Mouse (Mus musculus) stomach, embryonic 14.5 days (tissue): ENCODE results near the gene Gpr61. TPM values are rescaled to one million over a fixed set of nuclear protein-coding genes. Genes with fewer than 3 reads are reported as not detected.

ENCODE experiments used
- ATAC-seq: fragments of 200-750 bp; cut with Nextera tagmentation; 2 replicates; pipeline ENCODE4 v1.8.0; 2017; ENCODE audit warnings: low read depth, moderate TSS enrichment; ENCODE audit not compliant: insufficient number of reproducible peaks, insufficient read depth, low FRiP score
- H3K27ac ChIP-seq: fragments of 300-500 bp; sonication (generic); 2 replicates; pipeline ENCODE4 v1.5.1; 2014; ENCODE audit warnings: mild to moderate bottlenecking, low read length, moderate library complexity, mixed read lengths
- H3K27me3 ChIP-seq: fragments of 300-500 bp; sonication (generic); 2 replicates; pipeline ENCODE4 v1.6.1; 2014; ENCODE audit warnings: low read length, control low read depth, mixed read lengths; ENCODE audit not compliant: control insufficient read depth, insufficient read depth
- H3K36me3 ChIP-seq: fragments of 300-500 bp; sonication (generic); 2 replicates; pipeline ENCODE4 v1.6.1; 2014; ENCODE audit warnings: mild to moderate bottlenecking, control low read depth, low read length, moderate library complexity, mixed read lengths; ENCODE audit not compliant: control insufficient read depth, insufficient read depth
- H3K4me1 ChIP-seq: fragments of 300-500 bp; sonication (generic); 2 replicates; pipeline ENCODE4 v1.6.1; 2014; ENCODE audit warnings: low read length, control low read depth, mixed read lengths; ENCODE audit not compliant: control insufficient read depth, insufficient read depth
- H3K4me2 ChIP-seq: fragments of 300-500 bp; sonication (generic); replicated peaks from 2 replicates; pipeline ENCODE4 v1.6.1; 2014; ENCODE audit warnings: low read depth, low read length, control low read depth
- H3K4me3 ChIP-seq: fragments of 300-500 bp; sonication (generic); 2 replicates; pipeline ENCODE4 v1.5.1; 2014; ENCODE audit warnings: low read depth, low read length, control low read depth
- H3K9ac ChIP-seq: fragments of 300-500 bp; sonication (generic); replicated peaks from 2 replicates; pipeline ENCODE4 v1.6.1; 2014; ENCODE audit warnings: low read depth, mild to moderate bottlenecking, control low read depth, low read length, moderate library complexity, mixed read lengths
- H3K9me3 ChIP-seq: fragments of 300-500 bp; sonication (generic); 2 replicates; pipeline ENCODE4 v1.6.1; 2016; ENCODE audit warnings: low read depth, low read length, control low read depth; ENCODE audit not compliant: control insufficient read depth
- WGBS: fragments of 180-500 bp; shearing (Covaris S2); extraction: QIAGEN DNeasy Blood & Tissue Kit; methylation state at CpG from one replicate; pipeline ENCODE4 v1.1.7; 2014; 5-methylcytosine and 5-hydroxymethylcytosine counted together
- polyA plus RNA-seq: library from polyadenylated mRNA; unstranded; fragments of >200 nt; fragmentation: Nextera tagmentation; extraction: Ambion mirVana; gene quantifications from 2 replicates; pipeline ENCODE4 v1.2.1, GENCODE M21; 2014

The Gpr61 gene
- polyA plus RNA-seq, 1 experiment from 2014 or later, result 0.26 TPM

DNA sequence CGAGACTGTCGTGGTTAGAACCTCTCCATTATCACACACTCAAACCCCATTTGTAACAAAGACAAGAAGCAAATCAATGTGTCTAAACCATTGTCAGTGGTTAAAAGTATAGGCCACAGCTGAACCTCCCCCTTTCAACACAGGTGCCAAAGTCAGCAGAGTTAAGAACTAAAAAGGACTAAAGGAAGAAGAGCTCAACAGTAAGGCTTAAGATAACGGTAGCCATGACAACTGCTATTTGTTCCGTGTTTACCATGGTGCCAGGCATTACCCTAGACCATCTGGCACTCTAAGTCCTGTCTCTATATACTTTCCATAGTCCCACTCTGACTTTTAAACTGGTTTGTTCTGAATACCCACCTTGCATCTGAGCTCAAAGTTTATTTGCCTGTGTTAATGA, 42.0 kb downstream of the Gpr61 start:
- no peak for ATAC-seq
- no peaks in the 10 kb centered on the region for H3K9me3 ChIP-seq

DNA sequence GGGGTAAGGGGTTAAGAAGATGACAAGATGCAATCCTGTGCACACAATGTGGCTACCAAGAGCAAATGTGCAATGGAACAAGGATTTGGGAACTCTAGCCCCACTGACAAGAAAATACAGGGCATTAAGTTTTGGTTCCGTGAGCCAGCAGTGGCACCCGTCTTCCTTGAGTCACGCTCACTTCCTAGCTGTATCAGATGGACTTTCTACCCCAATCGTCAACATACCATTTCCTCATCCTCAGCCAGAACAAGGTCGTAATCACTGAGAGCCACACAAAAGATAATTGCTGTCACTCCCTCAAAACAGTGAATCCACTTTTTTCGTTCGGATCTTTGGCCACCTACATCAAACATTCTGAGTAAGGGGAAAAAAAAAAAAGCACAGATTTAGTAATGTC, 42.4 kb downstream of the Gpr61 start:
- H3K4me2 ChIP-seq, result no peak overlapping the region
- H3K27me3 ChIP-seq, result no peaks in the 10 kb centered on the region
- H3K27ac ChIP-seq, result no peak overlapping the region
- H3K36me3 ChIP-seq, result peaks cover 64% of the 10 kb centered on the region
- H3K9ac ChIP-seq, result no peak overlapping the region
- no peak overlapping the region for H3K4me3 ChIP-seq
- no peak for ATAC-seq
- 79% methylated on average over 7 of the region's 7 CpGs for WGBS
- H3K9me3 ChIP-seq, result no peaks in the 10 kb centered on the region
- no peaks in the 10 kb centered on the region for H3K4me1 ChIP-seq

More for the DNA sequence above, 42.0 kb downstream of the Gpr61 start:
- H3K4me1 ChIP-seq, result no peaks in the 10 kb centered on the region
- H3K27me3 ChIP-seq, result no peaks in the 10 kb centered on the region
- peaks cover 66% of the 10 kb centered on the region for H3K36me3 ChIP-seq
- no peak overlapping the region for H3K27ac ChIP-seq
- 85% methylated on average over 4 of the region's 4 CpGs for WGBS
- no peak overlapping the region for H3K4me3 ChIP-seq
- H3K9ac ChIP-seq, result no peak overlapping the region
- H3K4me2 ChIP-seq, result no peak overlapping the region

DNA sequence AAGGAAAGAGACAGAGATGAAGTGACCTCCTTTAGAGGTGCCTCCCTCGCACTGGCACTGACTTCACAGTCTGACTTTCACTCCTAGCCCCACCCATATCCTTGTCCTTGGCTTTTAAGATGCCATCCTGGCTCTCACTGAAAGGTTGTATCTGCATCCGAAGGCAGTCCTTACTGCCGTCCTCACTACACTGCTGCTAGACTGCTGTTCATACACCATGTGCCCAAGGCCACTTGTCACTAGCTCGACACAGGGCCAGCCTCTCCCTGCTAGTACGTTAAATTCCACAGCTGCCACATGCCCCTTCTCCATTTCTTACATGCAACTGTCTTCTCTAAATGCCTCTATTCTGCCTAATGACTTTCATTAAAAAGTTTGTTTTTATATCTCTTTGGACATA, 43.4 kb downstream of the Gpr61 start:
- Histone ChIP-seq H3K27ac (no peak overlapping the region), H3K4me1 (no peaks in the 10 kb centered on the region), H3K4me3 (no peak overlapping the region), H3K27me3 (no peaks in the 10 kb centered on the region), H3K4me2 (no peak overlapping the region), H3K9ac (no peak overlapping the region), H3K36me3 (peaks cover 59% of the 10 kb centered on the region), H3K9me3 (no peaks in the 10 kb centered on the region)
- ATAC-seq, result no peak
- WGBS, result 88% methylated on average over 5 of the region's 5 CpGs

DNA sequence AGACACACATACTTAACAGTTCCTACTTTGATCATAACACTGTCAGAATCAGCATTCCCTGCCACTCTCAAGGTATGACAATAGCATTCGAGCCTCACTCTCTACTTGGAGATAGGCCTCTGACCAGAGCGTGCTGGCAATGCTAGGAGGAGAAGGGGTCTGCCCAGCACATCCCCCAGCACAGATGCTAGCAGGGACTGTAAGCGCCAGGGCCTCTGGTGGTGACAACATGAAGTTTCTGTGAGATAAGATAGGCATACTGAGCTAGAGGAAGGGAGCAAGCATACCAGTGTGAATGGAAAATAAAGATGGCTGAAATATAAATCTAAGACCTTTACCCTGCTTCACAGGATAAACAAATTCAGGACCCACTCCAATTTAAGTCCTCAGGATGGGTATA, 49.4 kb downstream of the Gpr61 start:
- Histone ChIP-seq H3K27ac (no peak overlapping the region), H3K9ac (no peak overlapping the region), H3K27me3 (no peaks in the 10 kb centered on the region), H3K4me1 (no peaks in the 10 kb centered on the region), H3K4me2 (no peak overlapping the region), H3K4me3 (no peak overlapping the region), H3K9me3 (no peaks in the 10 kb centered on the region), H3K36me3 (peaks cover 29% of the 10 kb centered on the region)
- 76% methylated on average over 3 of the region's 3 CpGs for WGBS
- no peak for ATAC-seq

DNA sequence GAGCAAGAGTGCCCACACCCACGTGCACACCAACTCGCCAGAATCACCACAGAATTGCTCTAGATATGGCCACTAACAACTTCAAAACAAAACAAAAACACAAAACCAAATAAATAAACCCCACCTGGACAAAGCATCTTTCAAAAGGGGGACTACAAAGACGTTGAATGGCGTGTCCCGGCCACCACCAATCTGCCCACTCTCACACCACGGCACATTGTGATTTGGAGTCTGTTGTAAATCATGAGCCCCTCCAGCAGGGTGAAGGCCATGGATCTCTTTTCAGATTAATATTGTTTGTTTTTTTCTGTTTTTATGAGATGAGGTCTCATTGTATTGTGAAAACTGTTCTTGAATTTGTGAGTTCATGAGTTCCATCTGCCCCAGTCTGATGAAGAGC, 52.6 kb downstream of the Gpr61 start:
- no peaks in the 10 kb centered on the region for H3K27me3 ChIP-seq
- no peak overlapping the region for H3K4me3 ChIP-seq
- WGBS, result 85% methylated on average over 6 of the region's 6 CpGs
- H3K9me3 ChIP-seq, result no peaks in the 10 kb centered on the region
- H3K27ac ChIP-seq, result no peak overlapping the region
- H3K4me2 ChIP-seq, result no peak overlapping the region
- no peaks in the 10 kb centered on the region for H3K4me1 ChIP-seq
- peaks cover 5% of the 10 kb centered on the region; the same call in 1 of the 2 replicates for H3K36me3 ChIP-seq
- no peak overlapping the region for H3K9ac ChIP-seq
- ATAC-seq, result no peak

DNA sequence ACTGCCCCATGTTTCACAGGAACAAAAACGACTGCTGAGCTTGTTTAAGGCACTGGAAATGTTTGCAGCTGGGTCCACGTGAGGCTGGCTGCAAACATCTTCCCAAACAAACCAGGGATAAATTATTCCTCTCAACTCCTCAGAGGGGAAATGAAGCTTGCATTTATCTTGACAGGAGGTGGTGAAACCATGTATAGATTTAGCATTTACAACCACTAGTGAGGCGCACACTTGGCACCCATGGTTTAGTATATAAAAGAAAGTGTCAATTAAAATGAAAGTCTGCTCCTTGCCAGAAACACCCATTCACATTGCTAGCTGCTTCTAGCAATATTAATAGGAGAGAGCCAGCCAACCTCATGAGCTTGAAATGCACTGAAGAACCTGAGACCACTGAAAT, 53.1 kb downstream of the Gpr61 start:
- H3K27me3 ChIP-seq, result no peaks in the 10 kb centered on the region
- H3K27ac ChIP-seq, result no peak overlapping the region
- no peaks in the 10 kb centered on the region for H3K4me1 ChIP-seq
- H3K4me3 ChIP-seq, result no peak overlapping the region
- H3K9me3 ChIP-seq, result no peaks in the 10 kb centered on the region
- H3K9ac ChIP-seq, result no peak overlapping the region
- WGBS, result 44% methylated on average over 3 of the region's 3 CpGs
- peaks cover 5% of the 10 kb centered on the region; the same call in 1 of the 2 replicates for H3K36me3 ChIP-seq
- H3K4me2 ChIP-seq, result no peak overlapping the region
- ATAC-seq, result no peak

Other genes with a start within 250 kb of the Gpr61 start
- gene Gstm7, start 223.1 kb downstream of the Gpr61 start, polyA plus RNA-seq, result 19.6 and 21.0 TPM in 2 replicates
- gene Gstm6, start 211.1 kb downstream of the Gpr61 start, polyA plus RNA-seq, result 6.9 and 8.1 TPM in 2 replicates
- gene Gstm3, start 185.6 kb downstream of the Gpr61 start, polyA plus RNA-seq, result 27.4 and 30.9 TPM in 2 replicates
- 169 TPM in 2 replicates for gene Gstm2, start 168.4 kb downstream of the Gpr61 start, polyA plus RNA-seq
- 320 and 324 TPM in 2 replicates for gene Gstm1, start 136.9 kb downstream of the Gpr61 start, polyA plus RNA-seq
- gene Gstm4, start 110.0 kb downstream of the Gpr61 start, polyA plus RNA-seq, result 18.1 and 21.2 TPM in 2 replicates
- gene Ampd2, start 68.2 kb downstream of the Gpr61 start, polyA plus RNA-seq, result 33.6 and 36.0 TPM in 2 replicates
- 0.51 and 1.2 TPM in 2 replicates for gene Gnat2, start 62.1 kb downstream of the Gpr61 start, polyA plus RNA-seq
- gene Gnai3, start 8.7 kb downstream of the Gpr61 start, polyA plus RNA-seq, result 154 and 170 TPM in 2 replicates
- gene Amigo1, start 31.5 kb upstream of the Gpr61 start, polyA plus RNA-seq, result 2.4 and 3.2 TPM in 2 replicates
- gene Cyb561d1, start 46.3 kb upstream of the Gpr61 start, polyA plus RNA-seq, result 2.7 and 2.8 TPM in 2 replicates
- 16.8 and 19.9 TPM in 2 replicates for gene Atxn7l2, start 56.1 kb upstream of the Gpr61 start, polyA plus RNA-seq
- 0.24 and 0.30 TPM in 2 replicates for gene Sypl2, start 71.8 kb upstream of the Gpr61 start, polyA plus RNA-seq
- 280 and 294 TPM in 2 replicates for gene Psma5, start 102.0 kb upstream of the Gpr61 start, polyA plus RNA-seq
- gene Sort1, start 129.2 kb upstream of the Gpr61 start, polyA plus RNA-seq, result 12.3 and 12.9 TPM in 2 replicates
- not detected in 2 replicates for gene Mybphl, start 210.0 kb upstream of the Gpr61 start, polyA plus RNA-seq
- gene Psrc1, start 229.0 kb upstream of the Gpr61 start, polyA plus RNA-seq, result 39.3 and 44.4 TPM in 2 replicates